Mouse (Mus musculus) heart, adult 9 months (tissue): ENCODE data around the gene Olfr365.

Source experiments
- DNase-seq, 2 experiments: peaks; one replicate each; pipeline ENCODE4 v3.0.0; 2022; ENCODE audit warnings: low spot score in 2 of 2

The Olfr365 gene

DNA sequence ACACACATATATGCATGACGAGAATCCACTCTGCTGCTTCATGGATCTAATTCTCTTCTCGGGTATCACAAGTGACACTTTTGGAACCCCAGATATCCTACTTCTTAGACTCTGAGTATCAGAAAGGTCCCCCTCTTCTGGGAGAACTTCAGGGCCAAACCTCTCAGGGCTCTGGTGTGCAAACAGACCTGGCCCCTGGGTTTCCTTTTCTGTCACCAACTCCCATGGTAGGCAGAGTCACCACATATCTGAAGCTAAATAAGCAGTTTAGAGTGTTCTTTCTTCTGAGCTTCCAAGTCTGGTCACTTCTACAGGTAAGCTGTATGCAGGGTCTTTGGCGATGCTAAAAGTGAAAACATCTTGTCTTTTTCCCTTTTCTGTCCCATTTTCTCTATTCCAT lies at the start of gene Olfr365:
TSS of gene Olfr365 (plus strand) at position 301 of the 400 bp plus-strand sequence.
- no peak for DNase-seq

DNA sequence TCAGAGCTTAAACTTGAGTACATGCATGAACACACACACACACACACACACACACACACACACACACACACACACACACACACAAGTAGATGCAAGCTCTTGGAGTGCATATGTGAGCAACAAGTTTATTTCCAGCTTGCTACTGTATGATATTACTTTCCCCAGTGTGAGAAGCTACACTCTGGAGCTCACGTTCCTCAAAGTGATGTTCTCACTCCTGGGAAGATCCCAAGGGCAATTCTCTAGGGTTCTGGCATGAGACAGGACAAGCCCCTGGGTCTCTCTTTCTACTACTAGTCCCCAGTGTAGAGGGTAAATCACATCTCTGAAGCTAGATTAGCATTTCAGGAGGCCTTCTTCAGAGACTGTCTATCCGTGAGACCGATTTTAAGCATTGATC lies 49.0 kb upstream of the Olfr365 start, which contains the start of gene Olfr364-ps1:
TSS of gene Olfr364-ps1 (plus strand) at position 301 of the 400 bp plus-strand sequence.
- no peak for DNase-seq

DNA sequence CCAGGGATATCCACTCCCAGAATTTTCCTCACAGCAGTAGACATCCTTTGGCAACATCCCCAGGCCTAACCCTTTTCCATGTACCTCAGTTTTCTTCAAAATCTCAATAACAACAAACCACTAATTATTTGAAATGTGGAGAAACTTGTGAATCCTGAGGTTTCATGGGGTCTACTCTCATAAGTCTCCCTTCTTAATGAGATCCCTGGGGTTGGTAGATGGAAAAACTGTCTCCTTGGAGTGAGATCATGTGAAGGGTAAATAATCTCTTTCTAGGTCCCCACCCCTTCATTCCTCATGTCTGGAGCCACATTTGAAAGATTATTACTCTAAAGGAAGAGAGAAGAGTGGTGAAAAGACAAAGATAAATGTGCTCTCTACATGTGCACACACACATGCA lies 23.3 kb downstream of the Olfr365 start, which contains the start of gene Olfr366:
TSS of gene Olfr366 (plus strand) at position 301 of the 400 bp plus-strand sequence.
- no peak for DNase-seq
